Mouse (Mus musculus) liver, embryonic 14.5 days (tissue): ENCODE data around the gene Lrrc41. TPM values are rescaled to one million over a fixed set of nuclear protein-coding genes. Genes with fewer than 3 reads are reported as not detected.
A peak's percentile ranks its signal among the peaks of the same experiment; 100 is the strongest.

Source experiments
- ATAC-seq: fragments of 200-750 bp; cut with Nextera tagmentation; 2 replicates; pipeline ENCODE4 v1.8.0; 2017; ENCODE audit warnings: moderate number of reproducible peaks, mild to moderate bottlenecking, moderate library complexity; ENCODE audit not compliant: insufficient read depth
- DNase-seq, 3 experiments: peaks; one replicate each; pipeline ENCODE4 v3.0.0-alpha.2; 2012 to 2013; ENCODE audit warnings: low read depth in 3 of 3, low spot score in 3 of 3
- H3K27ac ChIP-seq: fragments of 300-500 bp; sonication (generic); 2 replicates; pipeline ENCODE4 v1.5.1; 2014; ENCODE audit warnings: moderate library complexity, mild to moderate bottlenecking, control low read depth, inconsistent platforms
- H3K27me3 ChIP-seq: fragments of 300-500 bp; sonication (generic); 2 replicates; pipeline ENCODE4 v1.6.1; 2014; ENCODE audit warnings: mild to moderate bottlenecking, low read length, moderate library complexity; ENCODE audit not compliant: control insufficient read depth, insufficient read depth
- H3K36me3 ChIP-seq: fragments of 300-500 bp; sonication (generic); replicated peaks from 2 replicates; pipeline ENCODE4 v1.6.1; 2014; ENCODE audit warnings: low read depth; ENCODE audit not compliant: control insufficient read depth, insufficient read depth
- H3K4me1 ChIP-seq, 2 experiments: fragments of 200-500 bp in 1 of 2; fragments of 300-500 bp in 1 of 2; sonication (generic) in 1 of 2; replicated peaks; 2 replicates each; pipeline ENCODE4 v1.6.1; 2012 to 2014; ENCODE audit warnings: antibody characterized with exemption in 1 of 2, inconsistent platforms in 1 of 2, low read length in 1 of 2; ENCODE audit not compliant: control insufficient read depth in 2 of 2, insufficient read depth in 2 of 2
- H3K4me2 ChIP-seq: fragments of 300-500 bp; sonication (generic); 2 replicates; pipeline ENCODE4 v1.6.1; 2014; ENCODE audit warnings: low read depth, mild to moderate bottlenecking, control low read depth, moderate library complexity
- H3K4me3 ChIP-seq, 2 experiments: fragments of 200-500 bp in 1 of 2; fragments of 300-500 bp in 1 of 2; sonication (generic) in 1 of 2; 2 replicates each; pipeline ENCODE4 v1.5.1; 2012 to 2014; ENCODE audit warnings: low read depth in 2 of 2, low read length in 2 of 2, mild to moderate bottlenecking in 2 of 2, control low read depth in 1 of 2, inconsistent platforms in 1 of 2, moderate library complexity in 1 of 2; ENCODE audit not compliant: insufficient read depth in 1 of 2
- H3K9ac ChIP-seq: fragments of 300-500 bp; sonication (generic); replicated peaks from 2 replicates; pipeline ENCODE4 v1.6.1; 2014; ENCODE audit warnings: mild to moderate bottlenecking, control low read depth, moderate library complexity
- H3K9me3 ChIP-seq: fragments of 300-500 bp; sonication (generic); 2 replicates; pipeline ENCODE4 v1.6.1; 2016; ENCODE audit warnings: low read length, mixed read lengths; ENCODE audit not compliant: control insufficient read depth
- CTCF ChIP-seq: IDR thresholded peaks from 2 replicates; pipeline ENCODE4 v1.5.1; 2016; ENCODE audit warnings: antibody characterized with exemption, low read depth, control low read depth
- EP300 ChIP-seq: IDR thresholded peaks from 2 replicates; pipeline ENCODE4 v1.6.1; 2016; ENCODE audit warnings: antibody characterized with exemption, low read depth
- WGBS: fragments of 180-500 bp; shearing (Covaris S2); extraction: QIAGEN DNeasy Blood & Tissue Kit; methylation state at CpG from one replicate; pipeline ENCODE4 v1.1.7; 2014; ENCODE audit not compliant: insufficient replicate concordance; 5-methylcytosine and 5-hydroxymethylcytosine counted together
- polyA plus RNA-seq, 2 experiments: library from polyadenylated mRNA; depleted of rRNA in 1 of 2; stranded (reverse) in 1 of 2; unstranded in 1 of 2; fragments of >200 nt; fragmentation: Nextera tagmentation in 1 of 2; extraction: Ambion mirVana in 1 of 2; gene quantifications; 2 replicates each; pipeline versions ENCODE4 v1.2.1 to v1.2.3; 2012 to 2014

Gene Lrrc41
- polyA plus RNA-seq, 2 experiments: 13.4 to 24.1 TPM

DNA sequence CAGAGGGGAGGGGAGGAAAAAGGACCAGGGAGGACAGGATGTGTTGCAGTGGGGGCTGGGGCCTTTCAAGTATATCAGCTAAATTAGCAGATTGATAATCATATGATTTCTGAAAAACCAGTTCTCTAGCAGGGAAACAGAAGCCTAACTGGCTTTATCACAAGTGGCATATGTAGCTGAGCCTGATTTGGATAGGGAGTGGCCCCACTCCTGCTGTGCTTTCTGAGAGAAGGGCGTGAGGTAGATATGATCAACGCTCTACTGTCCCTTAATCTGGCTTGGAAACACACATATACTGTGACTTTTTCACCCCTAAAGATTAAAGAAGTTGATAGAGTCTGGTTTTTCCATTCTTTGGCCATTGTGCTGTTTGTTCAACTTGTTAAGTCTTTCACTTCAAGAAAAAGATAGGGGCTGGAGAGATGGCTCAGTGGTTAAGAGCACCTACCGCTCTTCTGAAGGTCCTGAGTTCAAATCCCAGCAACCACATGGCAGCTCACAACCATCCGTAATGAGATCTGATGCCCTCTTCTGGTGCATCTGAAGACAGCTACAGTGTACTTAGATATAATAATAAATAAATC lies 50.8 kb downstream of the Lrrc41 start:
- WGBS: 47% methylated on average over 4 of the region's 4 CpGs
- peak; percentile 43 to 50 (median 49) for DNase-seq
- H3K27ac ChIP-seq: no peak overlapping the region
- no peaks in the 10 kb centered on the region for H3K27me3 ChIP-seq
- ATAC-seq: peak; percentile 24; the same call in 1 of the 2 replicates
- peaks cover 8 to 18% of the 10 kb centered on the region in 2 experiments for H3K4me1 ChIP-seq
- no peak overlapping the region for H3K9ac ChIP-seq
- no peaks in the 10 kb centered on the region for H3K36me3 ChIP-seq
- no peak overlapping the region for H3K4me3 ChIP-seq
- no peaks in the 10 kb centered on the region for H3K9me3 ChIP-seq
- peak; percentile 49 for TF ChIP-seq EP300
- no peak for TF ChIP-seq CTCF
- no peak overlapping the region for H3K4me2 ChIP-seq

DNA sequence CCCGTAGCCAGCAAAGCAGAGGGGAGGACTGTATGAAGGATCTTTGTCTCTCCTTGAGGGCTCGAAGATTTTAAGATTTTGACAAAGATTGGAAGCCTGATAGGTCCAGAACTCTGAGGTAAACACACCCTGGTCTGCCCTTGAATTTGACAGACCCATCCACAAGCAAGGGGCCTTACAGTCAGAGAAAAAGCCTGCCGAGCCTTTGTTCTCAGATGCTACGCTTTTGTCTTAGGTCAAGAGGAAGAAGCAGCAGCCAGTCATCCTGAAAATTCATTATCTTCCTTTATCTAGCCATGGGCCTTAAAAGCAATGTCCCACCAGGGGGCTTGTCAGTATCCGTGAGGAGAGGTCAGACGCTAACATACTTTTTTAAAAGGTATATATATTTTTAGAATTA lies 52.9 kb downstream of the Lrrc41 start:
- Histone ChIP-seq H3K27ac (no peak overlapping the region), H3K9me3 (no peaks in the 10 kb centered on the region), H3K4me1 (peaks cover 6 to 14% of the 10 kb centered on the region in 2 experiments), H3K4me2 (no peak overlapping the region), H3K27me3 (no peaks in the 10 kb centered on the region), H3K9ac (no peak overlapping the region), H3K4me3 (no peak overlapping the region), H3K36me3 (no peaks in the 10 kb centered on the region)
- DNase-seq (no peak), ATAC-seq (no peak)
- no peak for TF ChIP-seq EP300
- TF ChIP-seq CTCF: no peak
- 77% methylated on average over 6 of the region's 6 CpGs for WGBS

DNA sequence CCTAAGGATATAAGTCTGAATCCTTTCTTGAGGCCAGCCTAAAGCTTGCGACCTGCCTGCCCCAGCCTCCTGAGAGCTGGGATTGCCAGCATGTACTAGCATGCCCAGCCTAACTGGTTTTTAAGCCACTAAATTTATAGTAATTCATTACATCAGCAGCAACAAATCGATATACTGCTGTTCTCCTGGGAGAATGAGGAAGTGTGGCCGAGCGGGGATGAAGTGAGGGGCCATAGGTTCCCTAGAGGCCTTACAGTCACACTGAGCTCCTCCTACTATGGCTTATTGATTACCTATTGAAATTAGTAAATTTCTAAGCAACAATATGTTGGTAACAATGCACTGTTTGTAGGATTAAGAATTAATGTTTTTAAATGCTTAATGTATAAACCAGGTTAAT lies 58.1 kb downstream of the Lrrc41 start:
- Histone ChIP-seq H3K4me3 (no peak overlapping the region), H3K27ac (no peak overlapping the region), H3K4me2 (no peak overlapping the region), H3K9ac (no peak overlapping the region), H3K9me3 (no peaks in the 10 kb centered on the region), H3K4me1 (no peaks in the 10 kb centered on the region; a peak in 1 of 4 replicates), H3K27me3 (no peaks in the 10 kb centered on the region), H3K36me3 (no peaks in the 10 kb centered on the region)
- DNase-seq: no peak
- no peak for ATAC-seq
- TF ChIP-seq EP300 (no peak), CTCF (no peak)
- 44% methylated on average over 4 of the region's 4 CpGs for WGBS

DNA sequence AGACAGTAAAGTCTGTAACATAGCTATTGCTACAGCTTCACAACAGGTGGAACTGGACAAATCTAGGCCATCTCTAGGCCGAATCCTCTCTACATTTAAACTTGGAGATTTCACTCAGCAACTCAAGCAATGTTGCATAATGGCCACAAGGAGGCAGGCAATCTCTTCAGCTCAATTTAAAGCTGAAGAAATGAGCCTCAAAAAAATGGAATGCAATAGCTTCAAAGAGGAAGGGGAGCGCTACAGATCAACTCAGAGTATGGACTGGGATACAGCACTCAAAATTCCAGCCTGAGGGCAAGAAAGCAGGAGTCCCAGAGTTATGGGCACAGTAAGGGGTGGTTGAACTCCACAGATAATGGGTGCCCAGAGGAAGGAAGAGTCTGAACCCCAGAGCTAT lies 59.9 kb downstream of the Lrrc41 start:
- H3K4me2 ChIP-seq: no peak overlapping the region
- no peak overlapping the region for H3K27ac ChIP-seq
- ATAC-seq (no peak), DNase-seq (no peak)
- 19% methylated on average over 2 of the region's 2 CpGs for WGBS
- no peaks in the 10 kb centered on the region for H3K36me3 ChIP-seq
- no peak overlapping the region for H3K4me3 ChIP-seq
- H3K27me3 ChIP-seq: no peaks in the 10 kb centered on the region
- no peak overlapping the region for H3K9ac ChIP-seq
- no peaks in the 10 kb centered on the region for H3K9me3 ChIP-seq
- H3K4me1 ChIP-seq: no peaks in the 10 kb centered on the region; a peak in 1 of 4 replicates
- no peak for TF ChIP-seq EP300
- peak; percentile 74 for TF ChIP-seq CTCF

DNA sequence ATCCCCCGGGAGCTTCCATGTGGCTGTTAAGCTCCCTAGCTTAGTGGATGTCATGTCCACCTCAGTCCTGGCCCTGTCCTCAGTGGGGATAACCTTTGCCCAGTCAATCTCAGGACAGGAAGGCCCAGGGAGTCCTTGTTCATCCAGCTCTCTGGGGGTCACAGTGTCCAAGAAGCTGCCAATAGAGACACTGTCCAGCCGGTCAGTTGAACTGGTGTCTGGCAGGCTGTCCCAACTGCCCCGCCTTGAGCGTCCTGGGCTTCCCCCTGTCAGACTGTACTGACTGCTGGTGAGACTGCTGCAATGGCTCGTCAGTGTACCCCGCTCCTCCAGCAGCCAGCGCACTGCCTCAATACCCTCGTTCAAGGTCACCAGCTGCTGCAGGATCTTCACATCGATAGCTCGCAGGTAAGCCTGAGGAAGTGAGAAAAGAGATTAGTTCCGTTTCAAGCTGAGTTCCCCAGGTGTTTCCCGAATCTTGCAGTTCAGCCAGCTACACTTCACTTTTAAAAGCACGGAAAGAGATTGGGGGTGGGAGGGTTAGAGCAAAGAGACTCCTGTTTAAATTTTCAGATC lies 62.4 kb downstream of the Lrrc41 start:
- DNase-seq (no peak), ATAC-seq (no peak)
- no peaks in the 10 kb centered on the region; the same call in 1 of the 2 replicates for H3K27me3 ChIP-seq
- TF ChIP-seq CTCF (no peak), EP300 (no peak)
- H3K4me3 ChIP-seq: no peak overlapping the region
- no peaks in the 10 kb centered on the region; a peak in 1 of 4 replicates for H3K4me1 ChIP-seq
- 55% methylated on average over 13 of the region's 13 CpGs for WGBS
- no peak overlapping the region for H3K4me2 ChIP-seq
- no peak overlapping the region for H3K27ac ChIP-seq
- no peaks in the 10 kb centered on the region for H3K9me3 ChIP-seq
- H3K36me3 ChIP-seq: no peaks in the 10 kb centered on the region
- no peak overlapping the region for H3K9ac ChIP-seq
